Mouse (Mus musculus) skeletal muscle tissue, adult 2 months (tissue): ENCODE data around the gene Hagh.

Experiments
- DNase-seq: peaks from one replicate; pipeline ENCODE4 v3.0.0-alpha.2; 2012; ENCODE audit warnings: low read depth, low spot score

Hagh gene

GRCm38 (mm10) chr17:24900014-24900413 lies 60.1 kb downstream of the Hagh start:
- no peak for DNase-seq

GRCm38 (mm10) chr17:24902124-24902523 lies 62.2 kb downstream of the Hagh start:
- DNase-seq: no peak

GRCm38 (mm10) chr17:24902671-24903474 lies 62.9 kb downstream of the Hagh start:
- no peak for DNase-seq

GRCm38 (mm10) chr17:24903767-24904166 lies 63.8 kb downstream of the Hagh start:
- no peak for DNase-seq

- DNase-seq: no peak
These were observed 67.6 kb downstream of the Hagh start for GRCm38 (mm10) chr17:24907591-24907990.

GRCm38 (mm10) chr17:24913984-24914383 lies 74.0 kb downstream of the Hagh start:
- no peak for DNase-seq
